Mouse (Mus musculus) lung, postnatal 0 days (tissue): Measurements from ENCODE around the gene Gins2. TPM values are rescaled to one million over a fixed set of nuclear protein-coding genes. Genes with fewer than 3 reads are reported as not detected.

ENCODE experiments used
- ATAC-seq: fragments of 200-750 bp; cut with Nextera tagmentation; 2 replicates; pipeline ENCODE4 v1.8.0; 2017; ENCODE audit warnings: moderate library complexity
- DNase-seq: peaks from one replicate; pipeline ENCODE4 v3.0.0-alpha.2; 2016; ENCODE audit warnings: low spot score
- H3K27ac ChIP-seq: fragments of 300-500 bp; sonication (generic); 2 replicates; pipeline ENCODE4 v1.5.1; 2014; ENCODE audit warnings: antibody characterized with exemption, mild to moderate bottlenecking, low read length, mixed read lengths
- H3K27me3 ChIP-seq: fragments of 300-500 bp; sonication (generic); replicated peaks from 2 replicates; pipeline ENCODE4 v1.6.1; 2014; ENCODE audit warnings: low read length, mixed read lengths; ENCODE audit not compliant: insufficient read depth
- H3K36me3 ChIP-seq: fragments of 300-500 bp; sonication (generic); 2 replicates; pipeline ENCODE4 v1.6.1; 2014; ENCODE audit warnings: low read length, mixed read lengths; ENCODE audit not compliant: insufficient read depth
- H3K4me1 ChIP-seq: fragments of 300-500 bp; sonication (generic); 2 replicates; pipeline ENCODE4 v1.6.1; 2014; ENCODE audit warnings: antibody characterized with exemption, low read depth, low read length, mixed read lengths; ENCODE audit not compliant: insufficient read depth
- H3K4me2 ChIP-seq: fragments of 300-500 bp; sonication (generic); replicated peaks from 2 replicates; pipeline ENCODE4 v1.6.1; 2014; ENCODE audit warnings: low read depth, mild to moderate bottlenecking, low read length, moderate library complexity, mixed read lengths
- H3K4me3 ChIP-seq: fragments of 300-500 bp; sonication (generic); 2 replicates; pipeline ENCODE4 v1.5.1; 2014; ENCODE audit warnings: low read depth, low read length
- H3K9ac ChIP-seq: fragments of 300-500 bp; sonication (generic); replicated peaks from 2 replicates; pipeline ENCODE4 v1.6.1; 2014; ENCODE audit warnings: low read depth, mild to moderate bottlenecking
- H3K9me3 ChIP-seq: fragments of 300-500 bp; sonication (generic); 2 replicates; pipeline ENCODE4 v1.6.1; 2016; ENCODE audit warnings: low read length, mixed read lengths
- CTCF ChIP-seq: IDR thresholded peaks from 2 replicates; pipeline ENCODE4 v1.5.1; 2016; ENCODE audit warnings: antibody characterized with exemption, mild to moderate bottlenecking
- EP300 ChIP-seq: IDR thresholded peaks from 2 replicates; pipeline ENCODE4 v1.6.1; 2016; ENCODE audit warnings: antibody characterized with exemption, mild to moderate bottlenecking, control low read depth
- WGBS: fragments of 180-500 bp; shearing (Covaris S2); extraction: QIAGEN DNeasy Blood & Tissue Kit; methylation state at CpG from one replicate; pipeline ENCODE4 v1.1.7; 2014; 5-methylcytosine and 5-hydroxymethylcytosine counted together
- polyA plus RNA-seq: library from polyadenylated mRNA; unstranded; fragments of >200 nt; fragmentation: Nextera tagmentation; extraction: Ambion mirVana; gene quantifications from 2 replicates; pipeline ENCODE4 v1.2.1, GENCODE M21; 2015

Gins2 gene
- polyA plus RNA-seq, 1 experiment from 2014 or later = 10.9 TPM

DNA sequence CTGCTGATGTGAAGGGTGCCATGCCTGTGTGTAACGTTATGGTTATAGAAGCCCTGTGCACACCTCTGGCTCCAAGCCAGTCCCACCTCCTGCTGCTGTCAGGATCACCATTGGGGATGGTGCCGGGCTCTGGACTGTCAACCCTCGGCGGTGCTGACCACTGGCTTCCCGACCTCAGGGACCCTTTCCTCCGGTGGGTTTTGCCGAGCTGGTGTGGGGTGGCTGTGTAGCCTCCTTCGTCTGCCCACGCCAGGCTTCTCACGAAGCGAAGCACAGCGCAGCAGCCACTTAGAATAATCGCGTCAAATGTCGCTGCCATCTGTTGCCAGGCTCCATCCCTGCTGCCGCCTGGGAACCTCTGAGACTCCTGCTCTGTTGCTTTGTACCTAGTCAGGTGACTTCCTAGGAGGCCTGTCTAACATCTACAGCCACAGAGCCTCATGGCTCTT lies 40.8 kb downstream of the Gins2 start:
- H3K4me2 ChIP-seq = no peak overlapping the region
- 58% methylated on average over 16 of the region's 16 CpGs for WGBS

DNA sequence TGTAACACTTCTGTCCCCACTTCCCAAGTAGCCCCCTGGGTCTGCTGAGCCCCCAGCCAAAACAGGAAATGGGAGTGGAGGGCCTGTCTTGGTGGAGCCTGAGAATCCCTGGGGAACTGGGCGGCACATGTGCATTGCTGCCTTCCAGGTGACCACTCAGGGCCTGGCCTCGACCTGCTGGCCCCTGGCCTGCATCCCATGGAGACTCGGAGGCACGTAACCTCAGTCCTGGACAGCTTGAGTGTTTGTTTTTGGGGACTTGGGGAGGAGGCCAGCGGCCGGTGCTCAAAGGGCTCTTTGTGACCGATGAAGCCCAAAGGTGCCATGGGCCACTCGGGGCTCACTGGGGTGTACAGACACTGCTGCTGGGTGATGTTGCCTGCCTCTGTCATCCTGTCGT lies 41.5 kb downstream of the Gins2 start:
- 55% methylated on average over 7 of the region's 9 CpGs for WGBS

More for the DNA sequence above, 40.8 kb downstream of the Gins2 start:
- H3K4me1 ChIP-seq = peaks cover 27% of the 10 kb centered on the region
- no peaks in the 10 kb centered on the region for H3K27me3 ChIP-seq
- H3K9ac ChIP-seq = no peak overlapping the region
- DNase-seq (no peak), ATAC-seq (no peak)
- TF ChIP-seq EP300 (no peak), CTCF (no peak)
- no peaks in the 10 kb centered on the region for H3K36me3 ChIP-seq
- H3K4me3 ChIP-seq = no peak overlapping the region
- H3K27ac ChIP-seq = no peak overlapping the region
- no peaks in the 10 kb centered on the region for H3K9me3 ChIP-seq

GRCm38 (mm10) chr8:120544155-120544554 lies 44.9 kb downstream of the Gins2 start:
- H3K27ac ChIP-seq = no peak overlapping the region
- TF ChIP-seq EP300 (no peak), CTCF (no peak)
- peaks cover 32% of the 10 kb centered on the region for H3K4me1 ChIP-seq
- no peaks in the 10 kb centered on the region for H3K36me3 ChIP-seq
- H3K9me3 ChIP-seq = no peaks in the 10 kb centered on the region
- WGBS = 71% methylated on average over 5 of the region's 5 CpGs
- no peak for DNase-seq
- no peak overlapping the region for H3K4me2 ChIP-seq
- H3K4me3 ChIP-seq = no peak overlapping the region
- H3K9ac ChIP-seq = no peak overlapping the region
- no peak for ATAC-seq
- H3K27me3 ChIP-seq = no peaks in the 10 kb centered on the region

More for the DNA sequence above, 41.5 kb downstream of the Gins2 start:
- TF ChIP-seq EP300 (no peak), CTCF (no peak)
- Histone ChIP-seq H3K4me2 (peak overlapping the region; percentile 14; the same call in 1 of the 2 replicates), H3K9me3 (no peaks in the 10 kb centered on the region), H3K9ac (no peak overlapping the region), H3K36me3 (no peaks in the 10 kb centered on the region), H3K27ac (0 out of 2 replicates have a peak overlapping the region, but pooled peaks have one; percentile 26), H3K27me3 (no peaks in the 10 kb centered on the region), H3K4me1 (peaks cover 32% of the 10 kb centered on the region), H3K4me3 (no peak overlapping the region)
- DNase-seq (peak; percentile 42), ATAC-seq (peak; percentile 43)

GRCm38 (mm10) chr8:120543416-120544055 lies 45.6 kb downstream of the Gins2 start:
- no peaks in the 10 kb centered on the region for H3K36me3 ChIP-seq
- peaks cover 32% of the 10 kb centered on the region for H3K4me1 ChIP-seq
- ATAC-seq (no peak), DNase-seq (no peak)
- H3K27me3 ChIP-seq = no peaks in the 10 kb centered on the region
- no peak overlapping the region for H3K4me3 ChIP-seq
- H3K9me3 ChIP-seq = no peaks in the 10 kb centered on the region
- TF ChIP-seq CTCF (no peak), EP300 (no peak)
- H3K9ac ChIP-seq = no peak overlapping the region
- H3K4me2 ChIP-seq = no peak overlapping the region
- 55% methylated on average over 8 of the region's 8 CpGs for whole genome bisulfite sequencing
- no peak overlapping the region for H3K27ac ChIP-seq

DNA sequence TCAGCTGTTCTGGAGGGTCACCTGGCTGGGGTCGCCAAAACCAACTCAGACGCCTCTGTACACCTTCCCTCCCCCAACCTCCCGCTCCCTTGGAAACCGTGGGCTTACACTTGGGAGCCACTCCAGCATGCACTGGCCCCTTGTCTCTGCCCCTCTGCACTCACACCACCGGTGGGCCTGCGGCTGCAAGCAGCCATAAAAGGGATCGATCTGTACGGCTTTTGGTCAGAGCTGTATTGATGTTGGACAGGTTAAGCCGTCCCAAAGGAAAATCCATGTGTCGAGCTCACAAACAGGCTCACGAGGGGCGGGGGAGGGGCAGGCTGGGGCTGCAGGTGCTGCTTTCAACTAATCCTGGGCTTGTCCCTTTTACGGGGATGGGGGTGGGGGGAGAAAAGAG lies 46.1 kb downstream of the Gins2 start:
- no peak overlapping the region for H3K4me2 ChIP-seq
- no peaks in the 10 kb centered on the region for H3K27me3 ChIP-seq
- 32% methylated on average over 13 of the region's 13 CpGs for WGBS
- H3K9ac ChIP-seq = no peak overlapping the region
- no peaks in the 10 kb centered on the region for H3K9me3 ChIP-seq
- H3K4me1 ChIP-seq = peaks cover 28% of the 10 kb centered on the region
- H3K4me3 ChIP-seq = no peak overlapping the region
- DNase-seq = no peak
- TF ChIP-seq CTCF (no peak), EP300 (no peak)
- no peaks in the 10 kb centered on the region for H3K36me3 ChIP-seq
- ATAC-seq = no peak
- no peak overlapping the region for H3K27ac ChIP-seq

DNA sequence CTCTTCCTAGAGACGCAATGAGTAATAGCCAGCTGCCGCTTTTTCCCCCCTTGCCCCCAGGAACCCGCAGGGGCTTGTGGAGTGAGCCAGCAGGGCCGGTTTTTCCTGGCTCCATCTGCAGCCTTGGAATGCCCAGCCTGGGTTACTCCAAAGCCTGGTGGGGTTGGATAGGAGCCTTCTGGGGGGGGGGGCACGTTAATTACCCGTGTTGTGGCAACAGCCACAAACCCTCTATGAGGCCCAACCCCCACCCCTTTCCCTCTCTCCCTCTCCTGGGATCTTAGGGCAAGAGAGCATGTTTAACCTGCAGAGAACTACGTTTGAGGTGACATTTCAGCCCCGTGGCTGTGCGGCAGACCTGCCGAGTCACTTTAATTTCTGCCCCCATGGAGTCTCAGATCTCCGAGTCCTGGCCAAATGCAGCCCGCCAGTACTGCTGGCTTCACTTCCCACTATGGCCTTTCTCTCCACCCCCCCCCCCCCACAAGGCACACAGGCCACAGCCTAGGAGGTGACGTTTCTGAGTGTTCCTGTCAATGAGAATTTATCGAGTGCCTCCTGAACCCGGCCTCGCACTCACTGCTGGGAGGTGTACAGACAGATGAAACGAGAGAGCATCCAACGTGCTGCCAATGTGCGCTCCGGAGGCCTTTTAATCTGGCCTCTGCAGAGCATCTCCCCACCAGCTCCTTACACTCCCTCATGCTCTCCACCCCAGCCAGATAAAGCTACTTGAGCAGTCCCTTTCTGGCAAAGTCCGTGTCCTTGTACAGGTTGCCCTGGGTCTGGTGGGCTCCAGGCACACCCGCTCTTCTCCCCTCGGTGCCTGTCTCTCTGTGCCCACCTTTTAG lies 49.1 kb downstream of the Gins2 start:
- TF ChIP-seq EP300 = no peak
- TF ChIP-seq CTCF = no peak
- DNase-seq (peak; percentile 41), ATAC-seq (no peak)
- H3K36me3 ChIP-seq = no peaks in the 10 kb centered on the region
- H3K27ac ChIP-seq = peak overlapping the region; percentile 92
- H3K9me3 ChIP-seq = no peaks in the 10 kb centered on the region
- H3K4me2 ChIP-seq = peak overlapping the region; percentile 98
- H3K4me1 ChIP-seq = peaks cover 29% of the 10 kb centered on the region
- H3K27me3 ChIP-seq = no peaks in the 10 kb centered on the region
- no peak overlapping the region for H3K9ac ChIP-seq
- no peak overlapping the region for H3K4me3 ChIP-seq
- WGBS = 36% methylated on average over 23 of the region's 23 CpGs
